Mouse (Mus musculus) frontal cortex, adult 2 months (tissue): ENCODE results near the gene Bahcc1. TPM values are rescaled to one million over a fixed set of nuclear protein-coding genes. Genes with fewer than 3 reads are reported as not detected.

Source experiments
- DNase-seq, 2 experiments: peaks; one replicate each; pipeline ENCODE4 v3.0.0; 2022; ENCODE audit warnings: low spot score in 1 of 2; ENCODE audit errors: extremely low spot score in 1 of 2
- polyA plus RNA-seq: library from polyadenylated mRNA; depleted of rRNA; stranded (reverse); fragments of >200 nt; gene quantifications from 2 replicates; pipeline ENCODE4 v1.2.3, GENCODE M21; 2012; rRNA removed

The Bahcc1 gene
- 16.9 and 17.2 TPM in 2 replicates for polyA plus RNA-seq

- peak; percentile 100 for DNase-seq
These were observed at the start of gene Bahcc1 for GRCm38 (mm10) chr11:120232230-120233097. TSS of gene Bahcc1 (plus strand) at chr11:120232947.

DNA sequence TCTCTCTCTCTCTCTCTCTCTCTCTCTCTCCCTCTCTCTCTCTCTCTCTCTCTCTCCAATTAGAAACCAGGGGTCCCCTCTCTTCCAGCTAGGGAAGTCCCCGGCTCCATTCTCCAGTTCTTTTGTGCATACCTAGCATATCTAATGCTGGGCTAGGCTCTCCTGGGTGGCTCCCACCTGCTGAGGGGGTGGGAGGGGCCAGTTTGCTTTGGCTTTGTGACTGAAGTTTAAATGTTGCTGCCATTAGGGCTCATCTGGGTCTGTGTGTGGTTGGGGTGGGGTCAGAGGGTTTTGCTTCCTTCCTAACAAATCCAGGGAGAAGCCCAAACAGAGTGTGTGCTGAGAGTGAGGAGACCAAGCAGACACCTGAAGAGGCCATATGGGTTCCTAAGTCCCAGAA lies 49.6 kb upstream of the Bahcc1 start:
- DNase-seq, result no peak

DNA sequence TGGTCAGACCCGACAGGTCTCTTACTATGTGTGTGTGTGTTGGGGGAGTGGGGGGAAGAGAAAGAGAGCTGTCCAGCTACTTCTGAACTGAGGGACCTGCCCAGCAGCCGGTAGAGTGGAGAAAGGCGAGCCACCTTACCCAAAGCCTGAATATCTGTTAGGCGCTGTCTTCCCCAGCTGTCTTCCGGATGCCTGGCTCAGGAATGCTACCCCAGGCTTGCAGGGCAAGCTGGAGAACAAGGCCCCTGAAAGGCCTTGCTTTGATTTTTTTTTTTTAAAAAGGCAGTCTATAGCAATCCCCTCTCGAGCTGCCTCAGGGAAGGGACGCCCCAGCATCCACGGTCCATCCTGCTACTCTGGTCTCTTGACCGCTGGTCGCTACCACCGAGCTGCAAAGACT lies 49.0 kb upstream of the Bahcc1 start:
- DNase-seq, result no peak

DNA sequence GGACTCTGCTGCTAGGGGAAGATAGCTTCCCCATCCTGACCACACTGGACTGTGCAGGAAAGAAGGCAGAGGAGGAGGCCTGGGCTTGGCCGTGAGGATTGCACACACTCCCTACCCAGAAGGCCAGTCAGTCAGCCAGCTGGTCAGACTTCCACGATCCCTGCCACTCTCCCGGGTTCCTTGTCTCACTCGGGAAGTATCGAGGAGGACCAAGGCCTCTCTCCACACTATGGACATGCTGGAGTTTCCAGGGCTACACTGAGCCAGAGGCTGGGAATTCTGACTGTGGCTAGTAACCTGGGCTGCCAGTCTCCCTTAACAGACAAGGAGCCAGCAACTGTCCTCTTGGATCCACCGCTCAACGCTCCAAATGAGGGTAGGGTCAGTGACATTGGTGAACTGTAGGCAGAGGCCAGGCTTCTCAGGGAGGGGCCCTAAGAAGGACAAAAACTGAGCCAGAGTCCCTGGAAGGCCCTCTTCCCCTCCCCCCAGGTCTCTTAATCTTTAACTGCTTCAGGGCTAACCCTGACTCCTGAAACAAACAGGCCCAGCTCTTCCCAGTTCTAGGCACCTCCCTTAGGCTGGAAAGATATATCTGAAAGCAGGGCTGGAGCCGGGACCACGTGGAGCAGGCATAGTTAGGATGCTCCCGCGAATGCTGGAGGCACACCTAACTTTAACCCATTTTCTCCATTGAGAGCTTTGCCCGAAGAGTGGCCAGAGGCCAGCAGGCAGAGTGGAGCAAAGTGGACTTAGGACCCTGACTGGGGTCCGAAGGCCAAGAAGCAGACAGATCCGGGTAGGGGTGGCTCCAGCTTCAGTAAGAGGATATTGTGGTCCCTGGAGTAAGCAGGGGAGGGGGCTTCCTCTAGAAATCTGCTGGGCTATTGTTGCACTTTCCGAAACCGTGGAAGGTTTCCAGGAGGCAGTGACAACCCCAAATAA lies 48.1 kb upstream of the Bahcc1 start:
- DNase-seq, result no peak

DNA sequence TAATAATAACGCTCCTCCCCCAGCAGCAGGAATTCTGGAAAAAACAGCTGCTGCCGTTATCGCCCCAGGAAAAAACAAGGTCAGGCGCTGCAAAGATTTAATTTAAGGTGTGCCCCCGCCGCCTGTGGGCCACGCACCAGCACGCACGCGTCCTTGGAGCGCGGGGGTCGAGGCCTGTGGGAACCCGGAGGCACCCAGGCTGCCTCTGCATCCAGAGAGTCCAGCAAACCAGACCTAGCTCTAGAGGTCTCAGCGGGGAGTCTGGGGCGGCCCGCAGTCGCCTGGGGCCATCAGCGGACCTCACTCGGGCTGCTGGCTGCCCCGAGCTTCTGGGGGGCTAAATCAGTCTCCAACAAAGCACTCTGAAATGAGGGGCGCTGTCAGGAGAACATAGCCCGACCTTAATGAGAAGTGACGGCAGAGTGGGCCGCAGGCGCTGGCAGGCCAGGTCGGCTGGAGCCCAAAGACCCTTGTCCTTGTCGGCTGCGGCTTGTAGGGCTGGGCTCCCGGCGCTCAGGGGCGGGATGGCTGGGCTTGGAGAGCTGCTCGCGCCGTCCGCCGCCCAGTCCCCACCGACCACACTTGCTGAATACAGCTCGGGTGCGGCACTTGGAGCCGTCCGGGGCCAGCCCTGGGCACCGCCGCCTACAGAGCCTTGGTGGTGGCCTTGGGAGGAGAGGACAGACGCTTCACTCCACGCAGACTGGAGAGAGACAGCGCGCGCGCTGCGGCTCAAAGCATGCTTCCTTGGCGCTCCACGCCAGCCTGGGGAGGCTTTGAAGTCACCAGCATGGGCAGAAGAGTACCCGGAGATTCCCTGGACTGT lies 47.2 kb upstream of the Bahcc1 start:
- peak in 1 of 2 experiments; percentile 42 for DNase-seq

DNA sequence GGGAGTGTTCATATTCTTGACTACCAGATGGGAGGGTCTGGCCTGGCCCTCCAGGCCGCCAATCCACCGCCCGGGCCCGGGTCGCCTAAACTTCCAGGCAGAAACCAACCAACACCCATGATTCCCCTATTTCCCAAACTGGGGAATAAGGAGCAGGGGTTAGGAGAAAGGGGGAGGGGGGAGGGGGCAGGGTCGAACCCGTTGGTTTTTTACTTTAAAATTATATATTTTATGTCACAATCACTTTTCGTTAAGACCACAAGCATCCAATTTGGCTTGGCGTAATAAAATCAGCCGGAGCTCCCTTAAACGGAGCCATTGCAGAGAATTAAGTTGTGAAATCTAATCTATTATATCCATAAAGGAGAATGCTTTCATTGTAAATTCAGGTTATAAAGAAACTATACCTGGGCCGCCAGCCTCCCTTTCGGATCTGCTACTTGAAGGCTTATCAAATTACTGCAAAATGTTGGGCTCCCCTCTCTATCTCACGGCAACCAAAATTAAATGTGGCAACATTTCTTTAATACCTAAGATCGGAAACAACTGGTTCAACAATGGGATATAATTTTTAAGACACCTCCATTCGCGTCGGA lies 46.5 kb upstream of the Bahcc1 start:
- no peak for DNase-seq

GRCm38 (mm10) chr11:120186821-120187235 lies 45.9 kb upstream of the Bahcc1 start:
- DNase-seq, result no peak

DNA sequence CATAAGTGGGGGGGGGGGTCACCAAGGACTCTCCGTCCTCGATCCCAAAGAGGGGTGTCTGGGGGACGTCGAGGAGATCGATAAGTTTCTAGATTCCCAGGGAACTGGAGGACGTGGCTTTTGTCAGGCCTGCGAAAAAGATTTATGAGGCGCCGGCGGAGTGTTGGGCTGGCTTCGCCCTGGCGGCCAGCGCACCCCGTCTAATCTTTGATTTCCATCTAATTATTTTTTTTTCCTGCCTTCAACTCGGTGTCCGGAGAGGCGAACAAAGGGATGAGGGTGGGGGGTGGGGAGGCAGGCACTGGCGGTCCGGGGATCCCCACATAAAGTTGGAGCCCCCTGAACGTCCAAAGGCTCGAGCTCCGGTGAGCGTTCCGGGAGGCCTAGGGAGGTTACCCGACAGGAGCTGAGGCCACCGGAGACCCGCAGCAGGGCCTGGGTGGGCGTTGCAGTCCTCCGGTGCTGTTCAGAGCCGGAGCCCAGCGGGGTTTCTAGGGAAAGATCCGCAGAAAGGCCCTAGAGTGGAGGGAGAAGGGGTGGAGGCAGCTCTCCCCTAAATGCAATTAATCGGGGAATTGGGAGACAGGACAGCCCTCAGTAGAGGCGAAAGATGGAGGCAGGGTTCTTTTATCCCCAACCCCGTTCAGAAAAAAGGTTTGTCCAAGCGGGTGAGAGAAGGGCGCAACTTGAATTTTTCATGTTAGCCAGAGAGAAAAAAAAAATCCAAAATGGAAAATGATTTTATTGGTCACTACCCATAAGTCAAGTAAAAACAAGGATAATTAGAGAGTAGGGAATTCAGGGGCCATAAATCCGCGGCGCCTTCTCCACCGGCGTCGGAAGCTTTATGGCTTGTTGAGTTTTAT lies 45.3 kb upstream of the Bahcc1 start:
- no peak for DNase-seq

DNA sequence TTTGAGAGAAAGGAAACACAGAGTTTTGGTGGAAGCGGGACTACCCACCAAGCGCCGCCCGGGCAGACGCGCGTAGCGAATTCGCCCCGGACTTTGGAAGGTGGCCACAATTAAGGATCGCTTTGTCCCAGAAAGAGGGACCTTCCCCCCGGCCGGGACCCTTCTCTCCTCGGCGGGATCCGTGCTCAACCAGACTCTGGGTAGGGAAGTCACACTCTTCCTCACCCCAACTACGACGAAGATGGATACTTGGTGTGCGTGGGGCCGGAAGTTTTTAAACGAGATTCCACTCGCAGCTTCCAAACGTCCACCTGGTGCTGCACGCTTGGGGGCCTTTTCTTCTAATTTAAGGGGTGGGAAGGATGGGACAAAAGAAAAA lies 44.7 kb upstream of the Bahcc1 start:
- DNase-seq, result no peak

- DNase-seq, result peak in 1 of 2 experiments; percentile 44
These were observed 44.0 kb upstream of the Bahcc1 start for GRCm38 (mm10) chr11:120188481-120189441.

DNA sequence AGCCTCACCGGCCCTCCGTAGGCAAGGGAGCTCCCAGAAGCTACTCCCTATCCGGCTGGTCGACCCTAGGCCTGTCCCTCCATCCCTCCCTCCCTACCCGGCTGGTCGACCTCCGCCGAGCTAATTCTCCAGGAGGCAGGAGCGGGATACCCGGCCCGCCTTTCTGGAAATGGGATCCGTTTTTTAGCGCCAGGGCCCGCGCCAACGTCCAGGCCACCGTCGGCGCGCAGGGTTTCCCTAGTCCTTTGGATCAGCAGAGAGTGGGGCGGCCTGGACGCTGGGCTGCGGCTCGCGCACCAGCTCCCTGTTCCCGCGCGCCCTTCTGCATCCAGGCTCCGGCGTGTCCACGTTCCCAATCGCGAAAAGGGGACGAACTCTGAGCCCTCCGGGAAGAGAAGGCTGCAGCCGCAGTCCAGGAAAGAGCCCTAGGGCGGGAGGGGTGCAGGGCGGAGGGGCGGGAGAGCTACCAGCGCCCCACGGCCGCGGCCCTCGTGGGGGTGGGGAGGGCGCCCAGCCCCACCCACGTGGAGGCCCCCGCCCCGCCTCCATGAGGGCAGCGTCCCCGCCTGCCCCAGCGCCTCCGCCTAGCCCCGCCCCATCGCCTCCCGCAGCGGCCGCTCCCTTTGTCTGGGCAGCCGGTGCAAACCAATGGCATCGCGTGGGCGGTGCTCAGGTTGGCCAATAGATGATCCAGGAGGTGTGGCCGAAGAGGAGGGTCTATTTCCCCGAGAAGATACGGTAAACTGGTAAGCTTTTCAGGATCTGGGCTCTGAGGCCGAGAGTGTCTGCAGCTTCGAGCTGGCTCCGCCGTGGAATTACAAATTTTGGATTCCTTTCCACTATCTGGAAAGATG lies 43.1 kb upstream of the Bahcc1 start:
- DNase-seq, result peak; percentile 98 to 99

DNA sequence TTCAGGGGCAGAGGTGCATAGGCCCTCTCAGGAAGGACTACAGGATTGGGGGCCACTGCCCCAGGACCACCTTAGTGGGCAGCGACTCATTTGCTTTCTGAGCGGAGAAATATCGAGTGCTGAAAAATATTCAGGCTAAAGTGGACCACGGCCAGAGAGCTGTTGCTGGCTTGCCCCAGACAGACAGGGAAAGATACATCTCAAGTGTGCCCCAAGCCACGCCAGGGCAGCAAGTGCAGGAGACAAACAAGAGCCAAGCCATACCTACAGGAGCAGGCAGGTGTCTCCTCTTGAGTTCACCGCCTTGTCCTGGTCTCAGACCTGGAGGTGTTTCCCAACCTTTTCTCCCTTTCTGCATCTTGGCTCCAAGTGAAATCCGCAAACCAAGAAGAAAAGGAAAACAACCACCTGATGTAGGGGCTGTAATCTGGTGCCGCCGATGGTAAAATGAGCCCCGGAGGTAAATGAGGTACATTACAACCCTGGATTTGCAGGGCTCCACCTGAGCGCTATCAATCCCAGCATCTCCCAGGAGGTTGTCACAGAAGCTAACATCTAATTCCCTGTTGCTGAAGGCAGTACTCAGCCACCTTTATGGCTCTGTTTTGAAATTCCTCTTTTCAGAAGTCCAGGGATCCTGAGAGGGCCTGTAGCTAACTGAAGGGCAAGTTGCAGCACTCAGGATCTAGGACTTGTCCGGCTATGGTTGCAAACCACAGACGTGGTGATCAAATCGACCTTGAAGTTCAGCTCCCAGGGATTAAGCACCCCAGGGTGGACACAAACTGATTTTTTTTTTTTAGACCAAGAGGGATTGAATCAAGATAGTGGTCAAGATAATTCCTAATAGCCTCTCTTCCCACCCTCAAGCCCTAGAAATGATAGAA lies 42.0 kb upstream of the Bahcc1 start:
- no peak for DNase-seq

GRCm38 (mm10) chr11:120198831-120199230 lies 33.9 kb upstream of the Bahcc1 start:
- no peak for DNase-seq

DNA sequence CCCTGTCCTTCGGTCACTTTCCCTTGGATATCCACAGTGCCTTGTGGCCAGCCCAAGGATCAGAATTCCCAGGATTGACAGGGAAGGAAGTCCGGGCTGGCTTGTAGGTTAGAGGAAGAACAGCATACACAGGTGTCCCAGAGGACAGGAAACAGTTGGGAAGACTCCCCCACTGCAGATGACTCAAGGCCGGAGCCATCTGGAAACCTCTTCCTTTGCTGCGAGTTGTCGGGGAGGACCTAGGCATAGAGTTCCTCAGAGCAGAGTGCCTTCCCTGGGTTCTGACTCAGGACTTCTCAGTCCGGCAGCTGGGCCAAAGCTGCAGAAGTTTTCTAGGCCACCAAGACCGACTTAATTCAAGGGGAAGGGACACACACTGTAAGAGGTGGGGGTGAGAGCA lies 33.0 kb upstream of the Bahcc1 start:
- peak in 1 of 2 experiments; percentile 52 for DNase-seq

- no peak for DNase-seq
These were observed 32.1 kb upstream of the Bahcc1 start for GRCm38 (mm10) chr11:120200621-120201020.

- DNase-seq, result peak in 1 of 2 experiments; percentile 63
These were observed 28.5 kb upstream of the Bahcc1 start for GRCm38 (mm10) chr11:120204200-120204599.
